Mouse (Mus musculus) heart, adult 9 months (tissue): Measurements from ENCODE around the gene Wdr74.

Source experiments
- DNase-seq, 2 experiments: peaks; one replicate each; pipeline ENCODE4 v3.0.0; 2022; ENCODE audit warnings: low spot score in 2 of 2

Wdr74 gene

DNA sequence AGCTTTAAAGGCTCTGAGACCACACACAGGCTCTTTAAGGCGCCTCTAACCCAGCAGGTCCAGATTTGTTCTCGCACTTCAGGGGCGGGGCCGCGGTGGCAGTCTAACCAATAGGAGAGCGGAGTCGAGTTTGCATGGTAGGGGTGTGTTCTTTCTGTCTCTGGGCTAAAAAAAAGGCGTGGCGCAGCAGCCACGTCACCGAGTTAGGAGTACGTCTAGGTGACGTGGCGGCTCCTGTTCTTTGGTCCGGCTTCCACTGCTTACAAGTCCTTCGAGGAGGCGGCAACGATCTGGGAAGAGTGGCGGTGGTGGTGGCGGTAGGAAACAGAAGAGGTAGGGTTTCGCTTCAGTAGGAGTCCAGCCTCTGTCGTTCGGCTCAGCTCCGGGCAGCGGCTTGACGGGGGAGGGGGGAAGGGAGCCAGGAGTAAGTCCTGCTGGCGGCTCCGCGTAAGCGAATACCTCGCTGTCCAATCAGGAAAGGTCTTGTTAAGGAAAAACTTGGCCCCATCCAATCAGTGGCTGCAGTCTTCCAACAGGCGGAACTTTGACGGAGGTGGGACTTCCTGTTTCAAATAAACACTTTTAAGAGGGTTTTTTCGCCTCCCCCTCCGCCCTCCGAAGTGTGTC, 5.7 kb downstream of the Wdr74 start, which contains the start of gene Stx5a:
Gene Stx5a (plus strand): TSS at position 171 of the 627 bp plus-strand sequence.
- peak; percentile 97 to 98 for DNase-seq

DNA sequence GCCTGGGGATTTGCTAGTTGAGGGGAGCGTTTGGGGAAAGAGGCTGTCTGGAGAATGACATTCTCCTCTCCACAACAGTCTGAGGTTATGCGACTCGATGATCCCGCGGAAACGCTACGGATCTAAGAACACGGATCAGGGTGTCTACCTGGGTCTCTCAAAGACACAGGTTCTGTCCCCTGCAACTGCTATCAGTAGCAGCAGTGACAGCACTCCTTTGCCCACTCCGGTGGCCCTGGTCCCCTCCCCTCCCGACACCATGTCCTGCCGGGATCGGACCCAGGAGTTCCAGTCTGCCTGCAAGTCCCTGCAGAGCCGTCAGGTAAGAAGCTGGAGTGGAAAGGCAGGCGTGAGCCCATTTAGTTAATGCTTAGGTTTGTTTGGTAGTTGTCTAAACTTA, 6.5 kb downstream of the Wdr74 start:
- DNase-seq, result no peak

DNA sequence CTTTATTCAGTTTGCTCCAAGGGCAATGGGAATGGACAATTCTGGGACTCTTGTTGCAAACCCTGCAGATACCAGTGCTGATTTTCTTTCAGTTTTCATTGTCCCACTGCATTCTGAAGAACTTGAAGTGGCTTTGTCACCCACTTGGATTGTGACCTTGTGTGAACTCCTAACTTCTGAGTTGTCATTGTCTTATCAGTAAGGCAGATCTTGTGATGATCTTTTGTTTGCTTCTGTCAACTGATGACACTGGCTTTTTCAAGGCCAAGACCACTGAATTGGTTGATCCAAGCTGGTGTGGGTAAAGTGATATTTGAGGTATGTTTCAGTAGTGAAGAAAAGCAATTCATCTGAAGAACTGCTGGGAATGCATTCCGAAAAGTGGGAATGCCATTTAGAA, 9.8 kb downstream of the Wdr74 start:
- no peak for DNase-seq

DNA sequence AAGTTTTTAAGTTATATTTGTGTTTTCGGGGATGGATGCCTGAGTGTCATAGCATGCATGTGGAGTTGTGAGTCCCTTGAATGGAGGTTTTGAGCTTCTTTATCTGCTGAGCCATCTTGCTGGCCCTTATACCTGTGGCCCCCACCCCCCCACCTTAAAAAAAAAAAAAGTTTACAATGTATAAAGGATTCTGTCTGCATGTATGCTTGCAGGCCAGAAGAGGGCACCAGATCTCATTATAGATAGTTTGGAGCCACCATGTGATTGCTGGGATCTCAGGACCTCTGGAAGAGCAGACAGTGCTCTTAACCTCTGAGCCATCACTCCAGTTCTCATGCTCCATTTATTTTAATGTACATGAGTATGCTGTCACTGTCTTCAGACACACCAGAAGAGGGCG, 11.7 kb downstream of the Wdr74 start:
- DNase-seq, result no peak

DNA sequence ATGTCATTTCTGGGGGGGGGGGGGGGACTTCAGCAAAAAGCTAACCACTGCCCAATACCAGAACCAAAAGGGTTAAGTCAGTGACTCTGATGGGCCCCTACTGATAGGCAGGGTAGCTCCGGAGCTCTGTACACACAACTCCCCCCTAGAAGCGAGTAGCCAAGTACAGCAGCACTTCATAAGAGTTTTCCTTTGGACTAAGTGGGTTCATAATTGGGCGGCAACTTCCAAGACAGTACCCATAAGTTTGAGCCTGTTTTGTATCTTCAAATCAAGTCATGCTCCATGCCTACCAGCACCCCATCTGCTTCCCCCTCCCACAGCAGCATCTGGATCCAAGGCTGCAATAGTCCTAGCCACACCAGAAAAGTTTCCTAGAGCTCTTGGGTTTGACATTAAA, 20.0 kb downstream of the Wdr74 start:
- DNase-seq, result no peak

- peak; percentile 87 to 88 for DNase-seq
Observed at GRCm38 (mm10) chr19:8756635-8757387, 21.2 kb downstream of the Wdr74 start, which contains the start of gene Nxf1. Gene Nxf1 (plus strand): TSS chr19:8757073.

- DNase-seq, result no peak
Observed at GRCm38 (mm10) chr19:8757471-8757998, 21.9 kb downstream of the Wdr74 start.

DNA sequence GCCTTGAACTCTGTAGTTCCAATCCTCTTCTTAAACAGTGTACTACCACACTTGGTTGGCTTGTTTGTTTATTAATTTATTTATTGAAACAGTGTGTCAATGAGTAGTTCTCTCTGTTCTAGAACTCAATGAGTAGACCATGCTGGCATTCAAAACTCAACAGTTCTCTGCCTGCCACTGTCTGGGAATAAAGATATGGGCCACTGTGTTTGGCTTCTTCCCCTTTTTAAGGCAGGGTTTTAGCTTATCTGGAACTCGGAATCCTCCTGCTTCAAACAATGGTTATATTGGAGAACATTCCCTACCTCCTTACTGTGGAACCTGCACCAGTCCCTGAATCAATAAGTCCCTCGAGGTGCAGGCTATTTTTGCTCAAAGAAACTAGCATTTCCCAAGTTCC, 23.3 kb downstream of the Wdr74 start:
- DNase-seq, result no peak

DNA sequence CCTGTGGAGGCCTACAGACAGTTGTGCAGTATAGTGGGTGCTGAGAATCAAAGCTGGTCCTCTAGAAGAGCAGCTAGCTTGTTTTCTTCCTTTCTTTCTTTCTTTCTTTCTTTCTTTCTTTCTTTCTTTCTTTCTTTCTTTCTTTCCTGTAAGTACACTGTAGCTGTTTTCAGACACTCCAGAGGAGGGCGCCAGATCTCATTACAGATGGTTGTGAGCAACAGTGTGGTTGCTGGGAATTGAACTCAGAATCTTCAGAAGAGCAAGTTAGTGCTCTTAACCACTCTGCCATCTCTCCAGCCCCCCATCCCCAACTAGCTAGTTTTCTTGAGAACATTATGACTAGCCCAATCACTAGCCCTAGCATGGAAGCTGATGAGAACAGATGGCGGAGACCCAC, 25.1 kb downstream of the Wdr74 start:
- DNase-seq, result no peak

DNA sequence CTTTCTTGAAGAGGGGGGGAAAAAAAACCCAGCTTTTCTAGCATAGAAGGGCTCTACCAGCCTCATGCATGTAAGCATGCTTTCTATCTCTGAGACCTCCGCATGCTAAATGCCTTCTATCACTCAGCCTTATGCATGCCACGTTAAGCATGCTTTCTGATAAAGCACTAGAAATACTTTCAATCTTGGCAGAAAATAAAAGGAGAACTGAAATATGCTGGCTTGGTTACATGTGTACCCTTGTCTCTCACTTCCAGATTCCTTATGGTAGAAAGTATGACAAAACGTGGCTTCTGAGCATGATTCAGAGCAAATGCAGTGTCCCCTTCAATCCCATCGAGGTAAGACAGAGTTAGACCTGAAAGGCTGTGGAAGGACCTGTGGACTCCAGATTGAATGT, 27.6 kb downstream of the Wdr74 start:
- no peak for DNase-seq

GRCm38 (mm10) chr19:8765562-8765961, 29.9 kb downstream of the Wdr74 start:
- no peak for DNase-seq

DNA sequence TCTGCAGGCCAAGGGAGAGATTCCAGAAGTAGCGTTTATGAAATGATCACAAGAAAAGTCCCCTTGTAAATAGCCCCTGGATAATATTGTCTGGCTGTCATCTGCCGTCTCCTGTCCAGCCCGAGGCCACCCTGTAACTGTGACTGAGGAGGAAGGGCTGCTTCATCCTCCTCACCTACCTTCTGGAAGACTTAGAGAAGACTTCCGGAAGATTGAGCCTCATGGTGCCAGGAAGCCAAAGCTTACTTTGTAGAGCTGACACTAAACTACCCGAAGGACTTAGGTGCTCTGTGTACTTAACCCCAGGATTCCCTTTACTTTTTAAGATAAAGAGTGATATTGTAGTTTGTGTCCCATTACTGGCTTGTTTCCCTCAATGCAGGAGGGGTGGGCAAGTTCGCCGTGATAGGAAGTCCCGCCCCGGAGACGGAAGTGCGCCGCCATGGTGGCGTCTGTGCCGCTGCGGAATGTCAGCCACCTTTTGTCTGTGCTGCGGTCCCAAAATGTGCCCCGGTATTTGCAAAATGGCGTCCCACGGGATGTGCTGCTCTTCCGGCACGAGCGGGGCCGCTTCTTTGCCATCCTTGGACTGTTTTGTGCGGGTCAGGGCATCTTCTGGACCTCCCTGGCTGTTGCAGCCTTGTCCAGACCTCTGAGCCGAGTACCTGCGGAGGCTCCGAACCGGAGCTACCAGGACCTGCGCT, 35.1 kb downstream of the Wdr74 start, which contains the start of gene Tmem223:
Gene Tmem223 (plus strand): TSS at position 430 of the 704 bp plus-strand sequence.
- DNase-seq, result peak; percentile 83 to 85

DNA sequence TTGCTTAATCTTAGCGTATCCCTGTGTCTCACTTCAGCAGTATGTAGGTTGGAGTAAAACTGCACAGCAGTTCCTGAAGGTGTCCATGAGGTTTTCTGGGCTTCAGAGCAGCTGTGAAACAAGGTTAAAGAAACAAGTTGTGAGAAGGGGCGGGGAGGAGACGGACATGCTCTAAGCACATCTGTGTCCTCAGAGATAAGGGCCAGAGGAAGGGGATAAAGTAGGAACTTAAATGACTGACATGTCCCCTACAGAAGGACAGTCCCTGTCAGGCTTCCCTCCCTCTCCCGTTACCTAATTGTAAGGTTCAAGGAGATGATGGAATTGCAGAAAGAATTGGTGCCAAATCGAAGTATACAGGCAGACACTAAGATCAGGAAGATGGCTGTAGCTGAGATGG, 37.4 kb downstream of the Wdr74 start:
- DNase-seq, result no peak

DNA sequence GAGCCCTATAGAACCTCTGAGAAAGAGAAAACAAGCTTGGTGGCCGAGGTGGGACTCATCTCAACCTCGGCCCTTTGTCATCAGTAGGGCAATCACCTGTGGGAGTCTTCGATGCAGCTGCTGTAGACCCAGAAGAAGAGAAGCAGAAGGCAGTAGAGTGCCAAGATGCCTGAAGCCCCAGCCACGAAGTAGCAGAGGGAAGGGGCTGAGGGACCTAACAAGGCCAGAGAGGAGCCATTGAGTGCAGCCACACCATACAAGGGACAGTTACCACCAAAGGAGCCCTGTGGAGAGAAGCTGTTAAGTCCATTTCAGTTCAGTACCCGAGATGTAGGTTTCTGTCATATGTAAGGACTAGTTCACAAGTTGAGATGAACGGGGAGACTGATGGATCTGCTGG, 37.8 kb downstream of the Wdr74 start:
- DNase-seq, result no peak

GRCm38 (mm10) chr19:8774086-8774835, 38.6 kb downstream of the Wdr74 start, which contains the start of gene Tmem179b:
Gene Tmem179b (minus strand): TSS chr19:8774467.
- DNase-seq, result peak; percentile 93 to 95

DNA sequence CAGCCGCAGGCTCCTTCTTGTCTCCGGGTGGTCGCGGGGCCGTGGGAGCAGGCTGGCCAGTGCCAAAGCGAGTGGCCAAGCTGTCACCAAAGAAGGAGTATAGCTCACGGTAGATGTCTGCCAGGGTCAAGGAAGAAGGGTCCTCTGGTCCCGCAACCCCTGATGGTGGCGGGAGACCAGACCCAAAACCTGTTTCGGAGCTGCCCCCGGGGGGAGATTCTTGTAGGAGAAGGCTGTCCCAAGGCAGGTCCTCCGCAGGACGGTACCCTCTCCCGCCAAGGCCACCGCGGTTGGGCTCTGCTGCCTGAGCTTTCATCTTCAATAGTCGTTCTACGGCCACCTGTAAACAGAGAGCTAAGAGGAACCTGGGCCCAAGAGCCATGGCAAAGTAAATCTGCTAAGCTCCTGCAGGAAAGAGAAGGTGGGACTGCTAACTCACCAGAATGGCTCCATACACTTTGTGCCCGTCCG, 39.4 kb downstream of the Wdr74 start:
- DNase-seq, result peak in 1 of 2 experiments; percentile 32

DNA sequence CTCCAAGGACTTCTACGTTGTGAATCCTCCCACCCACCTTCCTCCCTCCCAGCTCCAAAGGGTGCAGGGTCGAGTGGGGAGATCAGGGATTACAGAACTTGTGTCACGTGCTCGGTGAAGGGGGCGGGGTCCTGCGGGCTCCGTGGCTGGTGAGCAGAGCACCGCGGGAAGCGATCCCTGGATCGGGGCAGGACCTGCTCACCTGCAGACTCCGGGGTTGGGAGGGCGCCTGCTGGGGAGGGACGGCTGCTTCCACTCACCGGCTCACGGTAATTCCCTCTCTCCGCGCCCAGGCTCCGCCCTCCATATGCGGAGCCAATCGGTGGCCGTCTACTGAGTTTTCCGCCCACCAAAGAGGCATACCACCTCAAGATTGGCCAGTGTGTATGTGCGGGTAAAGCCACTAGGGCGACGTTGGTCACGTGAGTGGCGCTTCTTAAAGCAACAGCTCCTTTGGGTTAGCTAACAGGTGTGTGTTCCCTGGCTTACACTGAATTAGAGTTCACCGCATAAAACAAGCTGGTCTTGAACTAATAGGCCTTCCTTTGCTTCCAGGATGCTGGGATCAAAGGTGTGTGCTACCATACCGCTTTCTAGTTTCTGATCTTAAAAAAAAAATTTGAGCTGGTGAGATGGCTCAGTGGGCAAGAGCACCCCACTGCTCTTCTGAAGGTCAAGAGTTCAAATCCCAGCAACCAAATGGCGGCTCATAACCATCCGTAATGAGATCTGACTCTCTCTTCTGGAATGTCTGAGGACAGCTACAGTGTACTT, 50.6 kb downstream of the Wdr74 start, which contains the start of gene Taf6l:
Gene Taf6l (minus strand): TSS at position 410 of the 774 bp plus-strand sequence.
- peak; percentile 94 to 97 for DNase-seq

GRCm38 (mm10) chr19:8788521-8788920, 52.9 kb downstream of the Wdr74 start:
- no peak for DNase-seq

- no peak for DNase-seq
Observed at GRCm38 (mm10) chr19:8789171-8789570, 53.5 kb downstream of the Wdr74 start.

DNA sequence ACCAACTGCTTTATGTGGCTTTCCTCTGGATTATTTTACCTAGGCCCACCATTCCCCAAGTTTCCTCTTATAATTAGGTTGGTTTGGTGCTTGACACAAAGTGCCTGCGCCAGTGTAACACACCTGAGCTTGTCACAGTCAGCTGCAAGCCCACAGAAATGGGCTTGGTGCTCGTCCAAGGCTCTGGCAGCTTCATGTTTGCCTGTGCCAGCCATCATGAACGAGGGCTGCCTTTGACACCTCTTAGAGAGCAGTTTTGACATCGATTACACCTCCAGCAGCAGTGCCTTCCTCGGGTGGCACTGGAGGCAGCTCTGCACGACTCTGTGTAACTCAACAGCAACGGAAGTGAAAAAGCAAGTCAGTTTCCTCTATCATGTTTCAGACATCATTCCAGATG, 54.5 kb downstream of the Wdr74 start:
- DNase-seq, result no peak
